Mouse (Mus musculus): ENCODE results near the gene Cog2. TPM values are rescaled to one million over a fixed set of nuclear protein-coding genes. Genes with fewer than 3 reads are reported as not detected.

Cog2 gene
- polyA plus RNA-seq, 1 experiment from 2014 or later: 32.5 TPM

GRCm38 (mm10) chr8:124569593-124569992 lies 49.0 kb downstream of the Cog2 start, which contains the start of gene Agt:
Gene Agt, minus strand, starts transcription at chr8:124569706.
- ATAC-seq (ENCODE audit: low FRiP score) (no peak), DNase-seq (ENCODE audit: low spot score) (no peak)
- Histone ChIP-seq H3K4me1 (replicated peaks; ENCODE audit: control insufficient read depth, insufficient read depth, low read length) (no peaks in the 10 kb centered on the region), H3K36me3 (replicated peaks; ENCODE audit: control insufficient read depth, insufficient read depth) (no peaks in the 10 kb centered on the region), H3K9me3 (ENCODE audit: control insufficient read depth, low read length) (no peaks in the 10 kb centered on the region), H3K4me3 (replicated peaks; ENCODE audit: low read length) (no peak within 1 kb of the TSS), H3K27ac (no peak within 1 kb of the TSS), H3K9ac (no peak within 1 kb of the TSS), H3K27me3 (ENCODE audit: control insufficient read depth, insufficient read depth, low read length) (no peaks in the 10 kb centered on the region), H3K4me2 (replicated peaks) (no peak within 1 kb of the TSS)
- 76% methylated on average over 2 of the region's 2 CpGs for WGBS

DNA sequence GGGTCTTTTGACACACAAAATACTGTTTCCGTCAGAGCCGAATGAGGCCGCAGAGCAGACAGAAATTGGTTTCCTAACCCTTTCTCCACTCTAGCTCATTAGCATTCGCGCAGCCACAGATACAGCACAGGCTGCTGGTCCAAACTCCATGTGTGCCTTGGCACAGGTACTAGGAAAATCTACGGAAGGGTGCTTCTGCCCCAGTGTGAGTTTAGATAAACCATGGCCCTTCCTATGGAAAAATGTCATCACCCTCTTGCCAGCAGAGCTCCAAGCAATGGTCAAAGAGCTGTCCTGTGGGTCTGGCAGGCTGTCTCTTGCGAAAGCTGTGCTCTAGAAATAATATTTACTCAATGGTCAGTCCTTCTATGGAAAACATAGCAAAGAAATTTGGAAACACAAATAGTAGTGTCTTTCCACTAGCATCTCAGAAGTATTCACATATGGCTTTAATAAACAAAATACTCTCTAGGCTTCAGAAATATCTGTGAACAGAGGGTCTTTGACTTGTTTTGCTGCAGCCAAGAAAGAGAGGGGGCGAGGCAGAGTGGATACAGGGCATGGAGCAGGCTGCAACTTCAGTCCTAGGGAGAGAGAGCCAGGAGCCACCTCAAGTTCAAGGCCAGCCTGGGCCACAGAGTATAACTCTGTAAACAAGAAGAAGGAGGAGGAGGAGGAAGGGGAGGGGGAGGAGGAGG lies 51.3 kb downstream of the Cog2 start:
- ATAC-seq (ENCODE audit: low FRiP score) (no peak), DNase-seq (ENCODE audit: low spot score) (no peak)
- no peaks in the 10 kb centered on the region for H3K36me3 ChIP-seq (replicated peaks; ENCODE audit: control insufficient read depth, insufficient read depth)
- no peak overlapping the region for H3K27ac ChIP-seq
- no peak overlapping the region for H3K9ac ChIP-seq
- WGBS: 66% methylated on average over 8 of the region's 8 CpGs
- H3K9me3 ChIP-seq (ENCODE audit: control insufficient read depth, low read length): no peaks in the 10 kb centered on the region
- no peak overlapping the region for H3K4me3 ChIP-seq (replicated peaks; ENCODE audit: low read length)
- no peaks in the 10 kb centered on the region for H3K4me1 ChIP-seq (replicated peaks; ENCODE audit: control insufficient read depth, insufficient read depth, low read length)
- no peaks in the 10 kb centered on the region for H3K27me3 ChIP-seq (ENCODE audit: control insufficient read depth, insufficient read depth, low read length)
- no peak overlapping the region for H3K4me2 ChIP-seq (replicated peaks)

GRCm38 (mm10) chr8:124572430-124572775 lies 51.8 kb downstream of the Cog2 start:
- no peak for DNase-seq (ENCODE audit: low spot score)
- Histone ChIP-seq H3K4me3 (replicated peaks; ENCODE audit: low read length) (no peak overlapping the region), H3K27ac (no peak overlapping the region)

DNA sequence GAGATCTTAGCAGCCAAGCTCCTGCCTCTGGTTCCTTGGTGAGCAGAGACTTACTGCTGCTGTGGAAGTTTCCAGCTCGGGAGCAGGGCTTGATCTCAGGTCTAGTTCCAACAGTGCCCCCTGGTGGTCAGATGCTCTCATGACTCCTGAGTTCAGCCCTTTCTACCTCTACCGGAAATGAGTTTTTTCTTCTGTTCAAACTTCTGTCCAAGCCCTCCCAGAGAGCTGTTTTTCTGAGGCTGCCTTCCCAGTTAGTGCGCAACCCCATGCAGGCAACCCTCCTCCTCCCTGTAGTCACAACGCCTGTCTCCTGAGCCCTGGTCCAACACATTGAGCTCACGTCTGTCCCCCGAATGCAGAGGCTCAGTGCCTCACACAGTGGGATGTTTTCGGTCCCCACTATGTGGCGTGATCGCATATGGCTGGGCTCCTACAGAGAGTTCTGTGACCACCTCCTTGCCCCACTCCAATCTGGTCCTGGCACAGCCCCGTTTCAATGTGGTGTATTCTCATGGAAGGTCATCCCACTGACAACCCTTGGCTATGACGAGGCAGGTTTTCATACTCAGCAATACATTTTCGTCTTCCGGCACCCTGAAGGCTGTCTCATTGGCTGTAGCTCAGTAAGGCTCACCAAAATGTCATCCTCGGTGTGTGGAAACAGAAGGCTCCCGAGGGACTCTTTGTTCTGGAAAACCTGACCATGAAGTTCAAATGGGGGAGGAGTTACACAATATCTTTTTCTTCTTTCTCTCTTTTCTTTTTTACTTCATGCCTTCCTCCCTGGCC lies 53.2 kb downstream of the Cog2 start:
- no peak overlapping the region for H3K27ac ChIP-seq
- H3K36me3 ChIP-seq (replicated peaks; ENCODE audit: control insufficient read depth, insufficient read depth): no peaks in the 10 kb centered on the region
- peak; percentile 94 for DNase-seq (ENCODE audit: low spot score)
- no peak overlapping the region for H3K9ac ChIP-seq
- H3K27me3 ChIP-seq (ENCODE audit: control insufficient read depth, insufficient read depth, low read length): no peaks in the 10 kb centered on the region
- 57% methylated on average over 15 of the region's 15 CpGs for WGBS
- no peak overlapping the region for H3K4me3 ChIP-seq (replicated peaks; ENCODE audit: low read length)
- H3K4me2 ChIP-seq (replicated peaks): no peak overlapping the region
- 0 out of 2 replicates have a peak, but pooled peaks have one; percentile 21 for ATAC-seq (ENCODE audit: low FRiP score)
- no peaks in the 10 kb centered on the region for H3K4me1 ChIP-seq (replicated peaks; ENCODE audit: control insufficient read depth, insufficient read depth, low read length)
- no peaks in the 10 kb centered on the region for H3K9me3 ChIP-seq (ENCODE audit: control insufficient read depth, low read length)

More at GRCm38 (mm10) chr8:124572430-124572775, 51.8 kb downstream of the Cog2 start:
- Histone ChIP-seq H3K9ac (no peak overlapping the region), H3K4me2 (replicated peaks) (no peak overlapping the region), H3K36me3 (replicated peaks; ENCODE audit: control insufficient read depth, insufficient read depth) (no peaks in the 10 kb centered on the region), H3K27me3 (ENCODE audit: control insufficient read depth, insufficient read depth, low read length) (no peaks in the 10 kb centered on the region), H3K4me1 (replicated peaks; ENCODE audit: control insufficient read depth, insufficient read depth, low read length) (no peaks in the 10 kb centered on the region), H3K9me3 (ENCODE audit: control insufficient read depth, low read length) (no peaks in the 10 kb centered on the region)
- ATAC-seq (ENCODE audit: low FRiP score): no peak

- 94% methylated on average over 8 of the region's 8 CpGs for WGBS
Observed at GRCm38 (mm10) chr8:124575811-124576210, 55.2 kb downstream of the Cog2 start, which contains the start of gene Capn9. Gene Capn9, plus strand, starts transcription at chr8:124576111.

GRCm38 (mm10) chr8:124576751-124577150 lies 56.2 kb downstream of the Cog2 start:
- ATAC-seq (ENCODE audit: low FRiP score) (no peak), DNase-seq (ENCODE audit: low spot score) (no peak)
- Histone ChIP-seq H3K36me3 (replicated peaks; ENCODE audit: control insufficient read depth, insufficient read depth) (no peaks in the 10 kb centered on the region), H3K9ac (no peak overlapping the region), H3K4me2 (replicated peaks) (no peak overlapping the region), H3K27me3 (ENCODE audit: control insufficient read depth, insufficient read depth, low read length) (no peaks in the 10 kb centered on the region), H3K9me3 (ENCODE audit: control insufficient read depth, low read length) (no peaks in the 10 kb centered on the region), H3K27ac (no peak overlapping the region), H3K4me3 (replicated peaks; ENCODE audit: low read length) (no peak overlapping the region), H3K4me1 (replicated peaks; ENCODE audit: control insufficient read depth, insufficient read depth, low read length) (no peaks in the 10 kb centered on the region)
- WGBS: 87% methylated on average over 1 of the region's 1 CpGs

More at GRCm38 (mm10) chr8:124575811-124576210, 55.2 kb downstream of the Cog2 start, which contains the start of gene Capn9:
- DNase-seq (ENCODE audit: low spot score): no peak
- H3K9ac ChIP-seq: no peak within 1 kb of the TSS
- H3K4me2 ChIP-seq (replicated peaks): no peak within 1 kb of the TSS
- no peak within 1 kb of the TSS for H3K27ac ChIP-seq
- no peaks in the 10 kb centered on the region for H3K4me1 ChIP-seq (replicated peaks; ENCODE audit: control insufficient read depth, insufficient read depth, low read length)
- H3K27me3 ChIP-seq (ENCODE audit: control insufficient read depth, insufficient read depth, low read length): no peaks in the 10 kb centered on the region
- no peak for ATAC-seq (ENCODE audit: low FRiP score)
- H3K36me3 ChIP-seq (replicated peaks; ENCODE audit: control insufficient read depth, insufficient read depth): no peaks in the 10 kb centered on the region
- no peaks in the 10 kb centered on the region for H3K9me3 ChIP-seq (ENCODE audit: control insufficient read depth, low read length)
- no peak within 1 kb of the TSS for H3K4me3 ChIP-seq (replicated peaks; ENCODE audit: low read length)

DNA sequence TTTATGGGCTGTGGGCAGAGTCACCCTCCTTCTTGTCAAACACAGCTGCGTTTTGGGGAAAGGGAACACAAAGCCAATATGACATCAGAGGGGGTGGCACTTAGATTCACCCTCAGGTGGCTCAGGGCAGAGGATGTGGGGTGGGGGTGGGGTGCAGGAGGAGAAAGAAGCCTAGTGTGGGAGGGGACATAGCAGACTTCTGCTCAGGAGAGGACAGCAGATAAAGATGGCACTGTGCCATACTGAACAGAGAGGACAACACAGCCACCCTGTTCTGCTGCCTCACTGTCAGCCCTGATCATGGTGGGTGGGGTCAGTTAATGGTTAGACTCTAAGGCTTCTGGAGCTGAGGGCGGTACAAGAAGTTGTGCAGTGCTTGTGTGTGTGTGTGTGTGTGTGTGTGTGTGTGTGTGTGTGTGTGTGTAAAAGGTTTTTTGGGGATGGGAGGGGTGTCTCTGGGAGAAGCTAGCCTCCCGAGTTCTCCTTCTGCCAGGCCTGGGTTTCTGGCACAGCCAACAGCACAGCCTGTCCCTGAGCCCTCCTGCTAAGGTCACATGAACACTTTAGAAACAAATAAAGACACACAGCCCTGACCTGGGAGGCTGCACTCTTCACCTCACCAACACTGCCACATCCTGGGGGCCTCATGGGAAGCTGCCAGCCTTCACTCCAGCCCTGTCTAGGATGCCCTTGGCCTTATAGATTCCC lies 65.3 kb downstream of the Cog2 start:
- no peak overlapping the region for H3K9ac ChIP-seq
- 60% methylated on average over 3 of the region's 3 CpGs for WGBS
- H3K4me3 ChIP-seq (replicated peaks; ENCODE audit: low read length): no peak overlapping the region
- DNase-seq (ENCODE audit: low spot score): no peak
- H3K27me3 ChIP-seq (ENCODE audit: control insufficient read depth, insufficient read depth, low read length): no peaks in the 10 kb centered on the region
- no peak for ATAC-seq (ENCODE audit: low FRiP score)
- H3K9me3 ChIP-seq (ENCODE audit: control insufficient read depth, low read length): no peaks in the 10 kb centered on the region
- no peak overlapping the region for H3K4me2 ChIP-seq (replicated peaks)
- H3K36me3 ChIP-seq (replicated peaks; ENCODE audit: control insufficient read depth, insufficient read depth): no peaks in the 10 kb centered on the region
- no peaks in the 10 kb centered on the region for H3K4me1 ChIP-seq (replicated peaks; ENCODE audit: control insufficient read depth, insufficient read depth, low read length)
- H3K27ac ChIP-seq: no peak overlapping the region

DNA sequence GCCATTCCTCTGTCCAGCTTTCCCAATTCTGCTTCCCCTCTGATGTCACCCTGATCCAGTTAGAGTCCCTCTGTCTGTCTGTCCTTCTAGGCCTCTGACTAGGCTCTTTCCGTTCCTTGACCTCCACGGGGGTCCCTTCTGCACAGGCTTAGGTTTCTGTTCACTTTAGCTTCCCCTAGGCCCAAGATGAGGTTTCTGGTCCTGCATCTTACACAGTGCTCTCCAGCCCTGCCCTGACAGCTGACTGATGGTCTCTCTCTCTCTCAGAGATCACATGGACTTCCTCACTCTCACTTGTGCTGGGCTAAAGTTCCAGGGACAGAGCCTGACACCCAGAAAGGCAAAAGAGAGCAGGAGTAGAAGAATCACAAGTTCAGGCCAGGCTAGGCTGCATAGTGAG lies 66.0 kb downstream of the Cog2 start:
- no peaks in the 10 kb centered on the region for H3K36me3 ChIP-seq (replicated peaks; ENCODE audit: control insufficient read depth, insufficient read depth)
- 79% methylated on average over 2 of the region's 2 CpGs for WGBS
- no peaks in the 10 kb centered on the region for H3K4me1 ChIP-seq (replicated peaks; ENCODE audit: control insufficient read depth, insufficient read depth, low read length)
- no peaks in the 10 kb centered on the region for H3K27me3 ChIP-seq (ENCODE audit: control insufficient read depth, insufficient read depth, low read length)
- H3K27ac ChIP-seq: no peak overlapping the region
- no peaks in the 10 kb centered on the region for H3K9me3 ChIP-seq (ENCODE audit: control insufficient read depth, low read length)
- H3K9ac ChIP-seq: no peak overlapping the region
- no peak overlapping the region for H3K4me3 ChIP-seq (replicated peaks; ENCODE audit: low read length)
- ATAC-seq (ENCODE audit: low FRiP score) (no peak), DNase-seq (ENCODE audit: low spot score) (no peak)
- H3K4me2 ChIP-seq (replicated peaks): no peak overlapping the region

DNA sequence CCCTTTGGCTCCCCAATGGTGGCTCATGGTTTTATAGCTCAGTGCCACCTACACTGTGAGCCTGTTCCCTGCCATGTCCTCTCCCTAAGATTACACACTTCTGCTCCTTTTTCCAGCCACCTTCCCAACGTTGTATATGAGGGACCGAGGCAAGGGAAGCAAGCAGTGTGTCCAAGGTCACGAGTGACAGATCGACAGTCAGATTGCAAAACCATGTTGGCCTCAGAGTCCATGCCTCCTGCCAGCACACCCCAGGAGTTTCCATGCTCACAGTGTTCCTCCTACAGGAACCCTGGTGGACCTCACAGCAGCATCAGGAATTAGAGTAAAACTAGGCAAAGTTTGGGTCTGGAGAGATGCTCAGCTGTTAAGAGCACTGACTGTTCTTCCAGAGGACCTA lies 68.8 kb downstream of the Cog2 start:
- WGBS: 88% methylated on average over 4 of the region's 4 CpGs
- H3K27me3 ChIP-seq (ENCODE audit: control insufficient read depth, insufficient read depth, low read length): no peaks in the 10 kb centered on the region
- H3K4me2 ChIP-seq (replicated peaks): no peak overlapping the region
- no peak overlapping the region for H3K9ac ChIP-seq
- no peaks in the 10 kb centered on the region for H3K4me1 ChIP-seq (replicated peaks; ENCODE audit: control insufficient read depth, insufficient read depth, low read length)
- H3K36me3 ChIP-seq (replicated peaks; ENCODE audit: control insufficient read depth, insufficient read depth): no peaks in the 10 kb centered on the region
- H3K9me3 ChIP-seq (ENCODE audit: control insufficient read depth, low read length): no peaks in the 10 kb centered on the region
- no peak overlapping the region for H3K4me3 ChIP-seq (replicated peaks; ENCODE audit: low read length)
- no peak overlapping the region for H3K27ac ChIP-seq
- no peak for ATAC-seq (ENCODE audit: low FRiP score)
- no peak for DNase-seq (ENCODE audit: low spot score)
